Mouse (Mus musculus) liver, embryonic 12.5 days (tissue): ENCODE results near the gene Fam131b. TPM values are rescaled to one million over a fixed set of nuclear protein-coding genes. Genes with fewer than 3 reads are reported as not detected.
A peak's percentile ranks its signal among the peaks of the same experiment; 100 is the strongest.

ENCODE experiments used
- ATAC-seq: fragments of 200-750 bp; cut with Nextera tagmentation; 2 replicates; pipeline ENCODE4 v1.8.0; 2017; ENCODE audit warnings: moderate number of reproducible peaks, mild to moderate bottlenecking, moderate library complexity
- H3K27ac ChIP-seq: fragments of 300-500 bp; sonication (generic); 2 replicates; pipeline ENCODE4 v1.5.1; 2016; ENCODE audit warnings: mild to moderate bottlenecking
- H3K27me3 ChIP-seq: fragments of 300-500 bp; sonication (generic); replicated peaks from 2 replicates; pipeline ENCODE4 v1.6.1; 2016; ENCODE audit warnings: mild to moderate bottlenecking, moderate library complexity
- H3K36me3 ChIP-seq: fragments of 300-500 bp; sonication (generic); 2 replicates; pipeline ENCODE4 v1.6.1; 2016; ENCODE audit warnings: mild to moderate bottlenecking, moderate library complexity
- H3K4me1 ChIP-seq: fragments of 300-500 bp; sonication (generic); 2 replicates; pipeline ENCODE4 v1.6.1; 2016
- H3K4me2 ChIP-seq: fragments of 300-500 bp; sonication (generic); 2 replicates; pipeline ENCODE4 v1.6.1; 2016; ENCODE audit warnings: mild to moderate bottlenecking, moderate library complexity
- H3K4me3 ChIP-seq: fragments of 300-500 bp; sonication (generic); 2 replicates; pipeline ENCODE4 v1.5.1; 2016; ENCODE audit warnings: mild to moderate bottlenecking, moderate library complexity
- H3K9ac ChIP-seq: fragments of 300-500 bp; sonication (generic); 2 replicates; pipeline ENCODE4 v1.6.1; 2016; ENCODE audit warnings: mild to moderate bottlenecking, moderate library complexity
- H3K9me3 ChIP-seq: fragments of 300-500 bp; sonication (generic); replicated peaks from 2 replicates; pipeline ENCODE4 v1.6.1; 2016; ENCODE audit warnings: mild to moderate bottlenecking, moderate library complexity
- WGBS: fragments of 180-500 bp; shearing (Covaris S2); methylation state at CpG from one replicate; pipeline ENCODE4 v1.1.7; 2016; ENCODE audit not compliant: insufficient replicate concordance; 5-methylcytosine and 5-hydroxymethylcytosine counted together
- polyA plus RNA-seq: library from polyadenylated mRNA; unstranded; fragments of >200 nt; fragmentation: Nextera tagmentation; extraction: Ambion mirVana; gene quantifications from 2 replicates; pipeline ENCODE4 v1.2.1, GENCODE M21; 2016

Gene Fam131b
- polyA plus RNA-seq, 1 experiment from 2014 or later: not detected

GRCm38 (mm10) chr6:42354076-42355019 is 29.9 kb upstream of the Fam131b start:
- H3K4me2 ChIP-seq: peak overlapping the region; percentile 95
- H3K27me3 ChIP-seq: no peaks in the 10 kb centered on the region
- H3K9ac ChIP-seq: 0 out of 2 replicates have a peak overlapping the region, but pooled peaks have one; percentile 12
- peak overlapping the region; percentile 63; the same call in 1 of the 2 replicates for H3K27ac ChIP-seq
- peaks cover 60% of the 10 kb centered on the region for H3K36me3 ChIP-seq
- H3K4me3 ChIP-seq: peak overlapping the region; percentile 21
- WGBS: 16% methylated on average over 11 of the region's 11 CpGs
- H3K9me3 ChIP-seq: no peaks in the 10 kb centered on the region
- ATAC-seq: no peak
- H3K4me1 ChIP-seq: peaks cover 58% of the 10 kb centered on the region

GRCm38 (mm10) chr6:42353180-42353579 is 28.7 kb upstream of the Fam131b start:
- Histone ChIP-seq H3K4me3 (peak overlapping the region; percentile 74; the same call in 1 of the 2 replicates), H3K4me1 (peaks cover 67% of the 10 kb centered on the region), H3K4me2 (peak overlapping the region; percentile 95), H3K27ac (peak overlapping the region; percentile 63), H3K36me3 (peaks cover 49% of the 10 kb centered on the region), H3K9ac (no peak overlapping the region), H3K27me3 (no peaks in the 10 kb centered on the region), H3K9me3 (no peaks in the 10 kb centered on the region)
- ATAC-seq: no peak
- 16% methylated on average over 8 of the region's 8 CpGs for WGBS

- H3K9ac ChIP-seq: peak overlapping the region; percentile 76; the same call in 1 of the 2 replicates
- H3K27me3 ChIP-seq: no peaks in the 10 kb centered on the region
- H3K4me2 ChIP-seq: peak overlapping the region; percentile 95
- no peaks in the 10 kb centered on the region for H3K9me3 ChIP-seq
- no peak for ATAC-seq
- H3K27ac ChIP-seq: peak overlapping the region; percentile 63
- 34% methylated on average over 1 of the region's 1 CpGs for WGBS
- peaks cover 42% of the 10 kb centered on the region for H3K36me3 ChIP-seq
- peak overlapping the region; percentile 74 for H3K4me3 ChIP-seq
- H3K4me1 ChIP-seq: peaks cover 67% of the 10 kb centered on the region
Observed at GRCm38 (mm10) chr6:42352486-42352846, 28.0 kb upstream of the Fam131b start.

- no peaks in the 10 kb centered on the region for H3K27me3 ChIP-seq
- peaks cover 67% of the 10 kb centered on the region for H3K4me1 ChIP-seq
- peak overlapping the region; percentile 76 for H3K9ac ChIP-seq
- WGBS: 35% methylated on average over 7 of the region's 7 CpGs
- H3K27ac ChIP-seq: peak overlapping the region; percentile 63
- H3K4me3 ChIP-seq: peak overlapping the region; percentile 74
- ATAC-seq: no peak
- H3K9me3 ChIP-seq: no peaks in the 10 kb centered on the region
- peaks cover 36% of the 10 kb centered on the region for H3K36me3 ChIP-seq
- H3K4me2 ChIP-seq: peak overlapping the region; percentile 95
Observed at GRCm38 (mm10) chr6:42351776-42352485, 27.5 kb upstream of the Fam131b start.

- H3K4me1 ChIP-seq: peaks cover 67% of the 10 kb centered on the region
- ATAC-seq: no peak
- peak overlapping the region; percentile 76 for H3K9ac ChIP-seq
- H3K36me3 ChIP-seq: peaks cover 29% of the 10 kb centered on the region
- peak overlapping the region; percentile 95 for H3K4me2 ChIP-seq
- H3K9me3 ChIP-seq: no peaks in the 10 kb centered on the region
- H3K27me3 ChIP-seq: no peaks in the 10 kb centered on the region
- peak overlapping the region; percentile 74 for H3K4me3 ChIP-seq
- peak overlapping the region; percentile 86 for H3K27ac ChIP-seq
- WGBS: 23% methylated on average over 13 of the region's 13 CpGs
Observed at GRCm38 (mm10) chr6:42350968-42351775, 26.7 kb upstream of the Fam131b start.

GRCm38 (mm10) chr6:42350021-42350967 is 25.9 kb upstream of the Fam131b start:
- peak overlapping the region; percentile 86 for H3K27ac ChIP-seq
- peak; percentile 17; the same call in 1 of the 2 replicates for ATAC-seq
- peaks cover 67% of the 10 kb centered on the region for H3K4me1 ChIP-seq

GRCm38 (mm10) chr6:42349426-42350020 is 25.1 kb upstream of the Fam131b start, which contains the start of gene Zyx:
Zyx (plus strand) TSS chr6:42349630.
- ATAC-seq: peak; percentile 89
- WGBS: under 1% methylated on average over 24 of the region's 36 CpGs

More at GRCm38 (mm10) chr6:42350021-42350967, 25.9 kb upstream of the Fam131b start:
- Histone ChIP-seq H3K36me3 (peaks cover 20% of the 10 kb centered on the region), H3K27me3 (no peaks in the 10 kb centered on the region), H3K9me3 (no peaks in the 10 kb centered on the region), H3K4me2 (peak overlapping the region; percentile 95), H3K4me3 (peak overlapping the region; percentile 74), H3K9ac (peak overlapping the region; percentile 76)
- under 1% methylated on average over 52 of the region's 72 CpGs for WGBS

GRCm38 (mm10) chr6:42349006-42349425 is 24.6 kb upstream of the Fam131b start:
- Histone ChIP-seq H3K9ac (peak overlapping the region; percentile 76), H3K4me3 (peak overlapping the region; percentile 74), H3K36me3 (peaks cover 12% of the 10 kb centered on the region), H3K27me3 (no peaks in the 10 kb centered on the region), H3K4me1 (peaks cover 54% of the 10 kb centered on the region), H3K9me3 (no peaks in the 10 kb centered on the region), H3K27ac (peak overlapping the region; percentile 86), H3K4me2 (peak overlapping the region; percentile 95)
- under 1% methylated on average over 11 of the region's 11 CpGs for WGBS
- peak; percentile 43 for ATAC-seq

More at GRCm38 (mm10) chr6:42349426-42350020, 25.1 kb upstream of the Fam131b start, which contains the start of gene Zyx:
- H3K9me3 ChIP-seq: no peaks in the 10 kb centered on the region
- H3K36me3 ChIP-seq: peaks cover 12% of the 10 kb centered on the region
- H3K4me3 ChIP-seq: peak within 1 kb of the TSS; percentile 74
- H3K9ac ChIP-seq: peak within 1 kb of the TSS; percentile 76
- H3K27me3 ChIP-seq: no peaks in the 10 kb centered on the region
- peak within 1 kb of the TSS; percentile 86 for H3K27ac ChIP-seq
- H3K4me2 ChIP-seq: peak within 1 kb of the TSS; percentile 95
- peaks cover 59% of the 10 kb centered on the region for H3K4me1 ChIP-seq

GRCm38 (mm10) chr6:42348281-42349005 is 24.0 kb upstream of the Fam131b start:
- Histone ChIP-seq H3K27ac (no peak overlapping the region), H3K4me2 (peak overlapping the region; percentile 95), H3K9ac (no peak overlapping the region), H3K36me3 (peaks cover 12% of the 10 kb centered on the region), H3K9me3 (no peaks in the 10 kb centered on the region), H3K27me3 (no peaks in the 10 kb centered on the region), H3K4me3 (no peak overlapping the region), H3K4me1 (peaks cover 48% of the 10 kb centered on the region)
- WGBS: 42% methylated on average over 12 of the region's 12 CpGs
- no peak for ATAC-seq

- Histone ChIP-seq H3K27me3 (no peaks in the 10 kb centered on the region), H3K27ac (no peak overlapping the region), H3K4me1 (peaks cover 8% of the 10 kb centered on the region), H3K9ac (no peak overlapping the region), H3K36me3 (no peaks in the 10 kb centered on the region), H3K4me3 (no peak overlapping the region), H3K4me2 (no peak overlapping the region), H3K9me3 (no peaks in the 10 kb centered on the region)
- ATAC-seq: no peak
- 67% methylated on average over 1 of the region's 1 CpGs for WGBS
Observed at GRCm38 (mm10) chr6:42344255-42344654, 19.8 kb upstream of the Fam131b start.
